Mouse (Mus musculus) central nervous system, embryonic 18 days (tissue): Measurements from ENCODE around the gene Mark4. TPM values are rescaled to one million over a fixed set of nuclear protein-coding genes. Genes with fewer than 3 reads are reported as not detected.

ENCODE experiments used
- polyA plus RNA-seq: library from polyadenylated mRNA; depleted of rRNA; stranded (reverse); fragments of >200 nt; gene quantifications from 2 replicates; pipeline ENCODE4 v1.2.3, GENCODE M21; 2012; rRNA removed

The Mark4 gene
- polyA plus RNA-seq, result 47.3 and 55.6 TPM in 2 replicates

DNA sequence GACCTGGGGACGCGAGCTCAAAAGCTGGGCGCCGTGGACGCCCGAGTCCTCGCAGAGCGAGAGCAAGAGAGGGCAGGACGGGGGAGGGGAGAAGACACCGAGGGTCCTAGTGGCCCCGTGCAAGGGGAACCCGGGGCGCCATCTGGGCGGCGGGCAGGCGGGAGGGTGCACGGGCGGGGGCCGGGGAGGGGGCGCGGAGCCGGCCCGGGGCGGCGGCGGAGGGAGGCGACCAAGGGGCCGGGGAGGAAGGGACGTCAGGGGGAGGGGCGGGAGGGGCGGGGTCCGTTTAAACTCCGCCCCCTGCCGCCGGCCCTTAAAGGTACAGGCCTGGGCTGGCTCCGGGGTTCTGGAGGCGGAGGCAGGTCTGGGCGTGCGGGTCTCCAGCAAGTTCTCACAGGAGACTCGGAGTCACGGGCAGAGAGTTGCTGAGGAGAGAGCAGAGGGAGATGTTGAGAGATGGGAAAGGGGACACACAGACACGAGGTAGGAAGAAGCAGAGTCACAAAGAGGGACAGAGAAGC, at the start of gene Mark4:
TSS of gene Mark4 (minus strand) at position 231 of the 521 bp plus-strand sequence.

DNA sequence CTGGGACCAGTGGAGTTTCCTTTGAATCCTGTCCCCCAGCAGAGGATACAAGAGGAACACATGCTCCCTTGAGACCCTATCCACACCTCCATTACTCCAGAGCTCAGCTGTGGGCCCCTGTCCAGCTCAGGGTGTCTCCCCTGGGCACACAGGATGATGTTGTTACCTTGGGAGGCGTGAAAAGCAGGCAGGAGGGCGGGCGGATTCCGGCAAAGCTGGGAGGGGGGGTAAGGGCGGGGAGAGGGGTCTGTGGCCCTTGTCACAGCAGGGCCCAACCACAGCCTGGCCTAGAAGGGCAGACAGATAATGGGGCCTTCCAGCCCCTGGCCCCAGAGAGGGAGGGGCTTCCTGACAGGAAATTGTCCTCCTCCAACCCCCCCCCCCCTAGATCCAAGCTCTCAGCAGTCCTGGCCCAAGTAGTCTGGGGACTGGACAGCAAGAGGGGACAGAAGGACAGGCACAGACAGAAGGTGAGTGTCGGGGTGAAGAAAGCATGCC, 4.3 kb upstream of the Mark4 start, which contains the start of gene Exoc3l2:
TSS of gene Exoc3l2 (plus strand) at position 448 of the 498 bp plus-strand sequence.

DNA sequence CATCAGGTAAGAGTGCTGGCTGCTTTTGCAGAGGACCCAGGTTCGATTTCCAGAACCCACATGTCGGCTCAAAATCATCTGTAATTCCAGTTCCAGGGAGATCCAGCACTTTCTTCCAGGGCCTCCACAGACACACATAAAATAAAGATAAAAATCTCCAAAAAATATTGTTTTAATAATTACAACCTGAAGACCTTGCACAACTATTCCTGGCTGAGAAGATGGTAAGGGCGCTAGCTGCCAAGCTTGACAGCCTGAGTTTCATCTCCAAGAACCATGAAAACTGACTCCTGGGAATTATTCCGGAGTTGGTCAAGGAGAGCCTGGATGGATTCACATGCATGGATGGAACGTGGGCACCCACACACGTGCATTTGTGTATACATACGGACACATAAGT, 54.1 kb downstream of the Mark4 start, which contains the start of gene Ckm:
TSS of gene Ckm (plus strand) at position 301 of the 400 bp plus-strand sequence.

DNA sequence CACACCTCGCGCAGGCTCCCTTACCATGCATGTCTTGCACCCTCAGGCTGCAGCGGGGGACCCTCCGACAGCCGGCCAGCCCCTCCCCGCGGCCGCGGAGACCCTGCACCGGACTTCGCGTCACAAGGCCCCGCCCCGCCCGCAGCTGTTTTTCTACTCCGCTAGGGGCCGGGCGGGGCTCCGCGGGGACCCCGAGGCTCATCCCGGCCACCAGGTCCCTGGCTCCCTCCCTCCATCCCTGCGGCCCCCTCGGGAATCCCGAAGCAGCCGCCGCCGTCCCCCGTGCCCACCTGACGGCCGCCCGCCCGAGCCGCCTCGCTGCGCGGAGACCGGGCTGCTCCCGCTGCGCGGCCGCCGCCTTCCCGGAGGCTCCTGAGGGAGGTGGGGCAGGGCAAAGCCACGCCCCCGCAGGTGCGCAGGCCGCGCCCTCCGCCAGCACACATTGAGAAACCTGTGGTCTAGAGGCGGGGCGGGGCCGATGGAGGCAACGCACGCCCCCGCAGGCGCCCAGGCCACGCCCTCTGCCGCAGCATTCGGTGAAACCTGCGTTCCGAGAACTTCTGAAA, 54.8 kb downstream of the Mark4 start, which contains the start of gene Klc3:
TSS of gene Klc3 (minus strand) at position 374 of the 566 bp plus-strand sequence.

DNA sequence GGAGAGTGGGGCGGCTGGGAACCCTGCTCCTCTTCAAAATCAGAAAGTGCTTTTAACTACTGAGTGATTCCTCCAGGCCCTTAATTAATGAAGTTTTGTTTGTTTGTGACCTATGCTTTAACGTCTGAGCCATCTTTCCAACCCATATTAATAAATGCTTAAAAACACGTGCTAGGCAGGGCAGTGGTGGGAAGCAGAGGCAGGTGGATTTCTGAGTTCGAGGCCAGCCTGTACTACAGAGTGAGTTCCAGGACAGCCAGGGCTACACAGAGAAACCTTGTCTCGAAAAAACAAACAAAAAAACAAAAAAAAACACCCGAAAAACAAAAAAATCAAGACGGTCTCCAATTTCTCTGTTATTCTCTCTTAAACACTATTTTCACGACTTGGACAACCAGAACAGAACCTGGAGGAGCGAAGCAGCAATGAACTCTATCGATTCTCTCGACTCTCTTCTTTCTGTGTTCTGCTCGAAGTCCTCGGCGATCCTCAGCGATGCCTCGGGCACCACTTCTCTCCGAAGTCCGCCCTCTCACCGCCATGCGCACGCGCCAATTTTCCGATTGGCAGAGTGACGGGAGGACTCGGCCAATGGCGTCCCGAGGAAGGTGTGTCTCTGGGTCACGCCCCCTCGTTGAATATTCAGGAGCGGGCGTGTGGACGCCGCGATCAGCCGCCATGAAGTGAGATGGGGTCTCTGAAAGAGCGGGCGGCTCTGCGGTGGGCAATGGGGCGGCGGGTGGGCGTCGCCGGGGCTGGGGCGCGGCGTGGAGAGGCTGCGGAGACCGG, 77.0 kb downstream of the Mark4 start, which contains the start of gene Ercc2:
TSS of gene Ercc2 (plus strand) at position 634 of the 789 bp plus-strand sequence.

Other genes with a start within 250 kb of the Mark4 start
- 6.0 and 6.8 TPM in 2 replicates for gene Gpr4, start 246.3 kb downstream of the Mark4 start, polyA plus RNA-seq
- 25.6 and 26.6 TPM in 2 replicates for gene Opa3, start 230.5 kb downstream of the Mark4 start, polyA plus RNA-seq
- 65.0 and 68.3 TPM in 2 replicates for gene Vasp, start 187.0 kb downstream of the Mark4 start, polyA plus RNA-seq
- 1.6 and 2.0 TPM in 2 replicates for gene Ppm1n, start 178.8 kb downstream of the Mark4 start, polyA plus RNA-seq
- gene Rtn2, start 176.2 kb downstream of the Mark4 start, polyA plus RNA-seq, result 155 and 161 TPM in 2 replicates
- gene Fosb, start 148.8 kb downstream of the Mark4 start, polyA plus RNA-seq, result 0.25 and 0.71 TPM in 2 replicates
- 72.9 and 73.8 TPM in 2 replicates for gene Ercc1, start 114.0 kb downstream of the Mark4 start, polyA plus RNA-seq
- 14.2 and 15.3 TPM in 2 replicates for gene Cd3eap, start 99.3 kb downstream of the Mark4 start, polyA plus RNA-seq
- 4.4 and 5.1 TPM in 2 replicates for gene Ppp1r13l, start 99.1 kb downstream of the Mark4 start, polyA plus RNA-seq
- 77.4 and 78.3 TPM in 2 replicates for gene Ercc2, start 76.8 kb downstream of the Mark4 start, polyA plus RNA-seq
- gene Klc3, start 54.7 kb downstream of the Mark4 start, polyA plus RNA-seq, result 1.6 and 2.1 TPM in 2 replicates
- 0.36 and 148 TPM in 2 replicates for gene Ckm, start 54.0 kb downstream of the Mark4 start, polyA plus RNA-seq
- 0.31 and 0.70 TPM in 2 replicates for gene Exoc3l2, start 4.5 kb upstream of the Mark4 start, polyA plus RNA-seq
- 12.0 and 12.1 TPM in 2 replicates for gene Bloc1s3, start 49.5 kb upstream of the Mark4 start, polyA plus RNA-seq
- 19.9 and 24.6 TPM in 2 replicates for gene Trappc6a, start 49.6 kb upstream of the Mark4 start, polyA plus RNA-seq
- gene Nkpd1, start 59.0 kb upstream of the Mark4 start, polyA plus RNA-seq, result 1.3 TPM in 2 replicates
- 112 and 114 TPM in 2 replicates for gene Ppp1r37, start 104.3 kb upstream of the Mark4 start, polyA plus RNA-seq
- gene Zfp296, start 118.5 kb upstream of the Mark4 start, polyA plus RNA-seq, result 1.2 and 1.5 TPM in 2 replicates
- gene Gemin7, start 118.8 kb upstream of the Mark4 start, polyA plus RNA-seq, result 64.8 and 70.8 TPM in 2 replicates
- gene Clasrp, start 145.7 kb upstream of the Mark4 start, polyA plus RNA-seq, result 142 and 146 TPM in 2 replicates
- 5.8 and 6.2 TPM in 2 replicates for gene Relb, start 170.6 kb upstream of the Mark4 start, polyA plus RNA-seq
- gene Clptm1, start 206.2 kb upstream of the Mark4 start, polyA plus RNA-seq, result 96.6 and 100 TPM in 2 replicates
- 0.19 TPM in 1 of 2 replicates, not detected in the other for gene Apoc2, start 219.1 kb upstream of the Mark4 start, polyA plus RNA-seq
- gene Gm44805, start 222.6 kb upstream of the Mark4 start, polyA plus RNA-seq, result not detected in 2 replicates
- gene Apoc4, start 222.7 kb upstream of the Mark4 start, polyA plus RNA-seq, result not detected in 2 replicates
- gene Apoc1, start 233.8 kb upstream of the Mark4 start, polyA plus RNA-seq, result 1.6 and 2.7 TPM in 2 replicates
- 863 and 1,072 TPM in 2 replicates for gene Apoe, start 240.4 kb upstream of the Mark4 start, polyA plus RNA-seq